Mouse (Mus musculus) midbrain, embryonic 14.5 days (tissue): ENCODE data around the gene Gm12830. TPM values are rescaled to one million over a fixed set of nuclear protein-coding genes. Genes with fewer than 3 reads are reported as not detected.
A peak's percentile ranks its signal among the peaks of the same experiment; 100 is the strongest.

Experiments used
- ATAC-seq: fragments of 200-750 bp; cut with Nextera tagmentation; 2 replicates; pipeline ENCODE4 v1.8.0; 2017; ENCODE audit warnings: moderate number of reproducible peaks, moderate library complexity; ENCODE audit not compliant: low FRiP score, low TSS enrichment
- DNase-seq: peaks from one replicate; pipeline ENCODE4 v3.0.0-alpha.2; 2015
- H3K27ac ChIP-seq: fragments of 300-500 bp; sonication (generic); replicated peaks from 2 replicates; pipeline ENCODE4 v1.5.1; 2014; ENCODE audit warnings: mild to moderate bottlenecking, low read depth, low read length, moderate library complexity
- H3K27me3 ChIP-seq: fragments of 300-500 bp; sonication (generic); 2 replicates; pipeline ENCODE4 v1.6.1; 2014; ENCODE audit warnings: low read length, control low read depth, mixed read lengths; ENCODE audit not compliant: control insufficient read depth, insufficient read depth
- H3K36me3 ChIP-seq: fragments of 300-500 bp; sonication (generic); 2 replicates; pipeline ENCODE4 v1.6.1; 2014; ENCODE audit warnings: low read length, control low read depth; ENCODE audit not compliant: control insufficient read depth, insufficient read depth
- H3K4me1 ChIP-seq: fragments of 300-500 bp; sonication (generic); 2 replicates; pipeline ENCODE4 v1.6.1; 2014; ENCODE audit warnings: mild to moderate bottlenecking, antibody characterized with exemption, low read length, control low read depth; ENCODE audit not compliant: control insufficient read depth, insufficient read depth
- H3K4me2 ChIP-seq: fragments of 300-500 bp; sonication (generic); 2 replicates; pipeline ENCODE4 v1.6.1; 2014; ENCODE audit warnings: mild to moderate bottlenecking, low read length, moderate library complexity
- H3K4me3 ChIP-seq: fragments of 300-500 bp; sonication (generic); replicated peaks from 2 replicates; pipeline ENCODE4 v1.5.1; 2014; ENCODE audit warnings: low read depth, low read length
- H3K9ac ChIP-seq: fragments of 300-500 bp; sonication (generic); replicated peaks from 2 replicates; pipeline ENCODE4 v1.6.1; 2014; ENCODE audit warnings: mild to moderate bottlenecking, low read length, moderate library complexity
- H3K9me3 ChIP-seq: fragments of 300-500 bp; sonication (generic); 2 replicates; pipeline ENCODE4 v1.6.1; 2016; ENCODE audit warnings: low read length, control low read depth, mixed read lengths; ENCODE audit not compliant: control insufficient read depth
- WGBS: fragments of 180-500 bp; shearing (Covaris S2); extraction: QIAGEN DNeasy Blood & Tissue Kit; methylation state at CpG from one replicate; pipeline ENCODE4 v1.1.7; 2014; 5-methylcytosine and 5-hydroxymethylcytosine counted together
- polyA plus RNA-seq: library from polyadenylated mRNA; unstranded; fragments of >200 nt; fragmentation: Nextera tagmentation; extraction: Ambion mirVana; gene quantifications from 2 replicates; pipeline ENCODE4 v1.2.1, GENCODE M21; 2014

Gm12830 gene
- polyA plus RNA-seq, 1 experiment from 2014 or later = not detected

GRCm38 (mm10) chr4:114788856-114789255 lies 32.7 kb upstream of the Gm12830 start:
- WGBS = 56% methylated on average over 4 of the region's 4 CpGs
- ATAC-seq (no peak), DNase-seq (no peak)
- Histone ChIP-seq H3K4me3 (no peak overlapping the region), H3K4me2 (no peak overlapping the region), H3K27me3 (no peaks in the 10 kb centered on the region), H3K4me1 (no peaks in the 10 kb centered on the region), H3K27ac (no peak overlapping the region), H3K9ac (no peak overlapping the region), H3K36me3 (no peaks in the 10 kb centered on the region), H3K9me3 (no peaks in the 10 kb centered on the region)

- no peak overlapping the region for H3K4me2 ChIP-seq
- 88% methylated on average over 9 of the region's 9 CpGs for WGBS
- no peak overlapping the region for H3K9ac ChIP-seq
- H3K27me3 ChIP-seq = no peaks in the 10 kb centered on the region
- no peaks in the 10 kb centered on the region for H3K36me3 ChIP-seq
- no peaks in the 10 kb centered on the region for H3K4me1 ChIP-seq
- ATAC-seq (no peak), DNase-seq (no peak)
- no peaks in the 10 kb centered on the region for H3K9me3 ChIP-seq
- H3K27ac ChIP-seq = no peak overlapping the region
- no peak overlapping the region for H3K4me3 ChIP-seq
Observed at GRCm38 (mm10) chr4:114791650-114792049, 29.9 kb upstream of the Gm12830 start.

- no peak for ATAC-seq
- DNase-seq = no peak
- H3K36me3 ChIP-seq = no peaks in the 10 kb centered on the region
- no peak overlapping the region for H3K4me2 ChIP-seq
- H3K4me3 ChIP-seq = no peak overlapping the region
- no peaks in the 10 kb centered on the region for H3K4me1 ChIP-seq
- no peak overlapping the region for H3K9ac ChIP-seq
- H3K9me3 ChIP-seq = no peaks in the 10 kb centered on the region
- H3K27me3 ChIP-seq = no peaks in the 10 kb centered on the region
- WGBS = 95% methylated on average over 2 of the region's 2 CpGs
- no peak overlapping the region for H3K27ac ChIP-seq
Observed at GRCm38 (mm10) chr4:114793836-114794235, 27.7 kb upstream of the Gm12830 start.

GRCm38 (mm10) chr4:114797254-114797914 lies 24.1 kb upstream of the Gm12830 start:
- no peak for ATAC-seq
- H3K27me3 ChIP-seq = no peaks in the 10 kb centered on the region
- H3K36me3 ChIP-seq = no peaks in the 10 kb centered on the region
- 69% methylated on average over 5 of the region's 5 CpGs for WGBS
- no peak overlapping the region for H3K4me3 ChIP-seq
- no peaks in the 10 kb centered on the region for H3K4me1 ChIP-seq
- no peak overlapping the region for H3K4me2 ChIP-seq
- H3K9me3 ChIP-seq = no peaks in the 10 kb centered on the region
- H3K27ac ChIP-seq = no peak overlapping the region
- DNase-seq = no peak
- no peak overlapping the region for H3K9ac ChIP-seq

GRCm38 (mm10) chr4:114798041-114798624 lies 23.4 kb upstream of the Gm12830 start:
- 81% methylated on average over 7 of the region's 7 CpGs for WGBS
- no peaks in the 10 kb centered on the region for H3K27me3 ChIP-seq

GRCm38 (mm10) chr4:114804096-114804495 lies 17.4 kb upstream of the Gm12830 start:
- DNase-seq (no peak), ATAC-seq (no peak)
- H3K4me2 ChIP-seq = no peak overlapping the region
- H3K4me1 ChIP-seq = no peaks in the 10 kb centered on the region
- no peaks in the 10 kb centered on the region for H3K27me3 ChIP-seq
- H3K36me3 ChIP-seq = no peaks in the 10 kb centered on the region
- no peak overlapping the region for H3K27ac ChIP-seq
- H3K9ac ChIP-seq = no peak overlapping the region
- H3K4me3 ChIP-seq = no peak overlapping the region
- WGBS = 92% methylated on average over 5 of the region's 5 CpGs
- no peaks in the 10 kb centered on the region for H3K9me3 ChIP-seq

More at GRCm38 (mm10) chr4:114798041-114798624, 23.4 kb upstream of the Gm12830 start:
- DNase-seq (no peak), ATAC-seq (no peak)
- no peaks in the 10 kb centered on the region for H3K4me1 ChIP-seq
- no peak overlapping the region for H3K4me3 ChIP-seq
- H3K9ac ChIP-seq = no peak overlapping the region
- H3K9me3 ChIP-seq = no peaks in the 10 kb centered on the region
- no peaks in the 10 kb centered on the region for H3K36me3 ChIP-seq
- H3K27ac ChIP-seq = no peak overlapping the region
- H3K4me2 ChIP-seq = no peak overlapping the region

- H3K4me3 ChIP-seq = no peak overlapping the region
- no peaks in the 10 kb centered on the region for H3K9me3 ChIP-seq
- H3K36me3 ChIP-seq = no peaks in the 10 kb centered on the region
- H3K27me3 ChIP-seq = peaks cover 27% of the 10 kb centered on the region
- H3K4me2 ChIP-seq = no peak overlapping the region
- H3K9ac ChIP-seq = no peak overlapping the region
- H3K27ac ChIP-seq = no peak overlapping the region
- ATAC-seq (0 out of 2 replicates have a peak, but pooled peaks have one; percentile 28), DNase-seq (peak; percentile 62)
- 5% methylated on average over 9 of the region's 9 CpGs for WGBS
- H3K4me1 ChIP-seq = no peaks in the 10 kb centered on the region; the same call in 1 of the 2 replicates
Observed at GRCm38 (mm10) chr4:114818963-114819702, 2.4 kb upstream of the Gm12830 start.

- no peaks in the 10 kb centered on the region for H3K4me1 ChIP-seq
- no peak for DNase-seq
- no peak overlapping the region for H3K4me3 ChIP-seq
- no peaks in the 10 kb centered on the region for H3K27me3 ChIP-seq
- no peak overlapping the region for H3K27ac ChIP-seq
- H3K4me2 ChIP-seq = no peak overlapping the region
- H3K36me3 ChIP-seq = no peaks in the 10 kb centered on the region
- no peak overlapping the region for H3K9ac ChIP-seq
- no peaks in the 10 kb centered on the region for H3K9me3 ChIP-seq
- 82% methylated on average over 10 of the region's 10 CpGs for WGBS
- ATAC-seq = no peak
Observed at GRCm38 (mm10) chr4:114834770-114835581, 13.5 kb downstream of the Gm12830 start.
